19 mouse cellular contexts compared by ENCODE assay signal in genomic region chr13:5757963-5758362, GRCm38 (mm10).
DNase-seq lines count a peak whose midpoint lies in the region; ATAC-seq and TF ChIP-seq lines count a peak whose summit lies in the region.
"Had no signal": no experiment of that assay in that cellular context is flagged by ENCODE, and none has a peak within 500 bp of the region (broad histone marks: within the 10 kb centered on the region; RNA-seq: fewer than 3 reads in every experiment).

No protein-coding gene starts in this region.

- DNase-seq in kidney, adult 8-10 months, result no peak
- DNase-seq in kidney, postnatal 0 days (ENCODE audit: low spot score), result peak; percentile 78
- no peak for DNase-seq in kidney, postnatal 36 days
- DNase-seq: adrenal gland, adult 2 months; adrenal gland, adult 8-10 months; adrenal gland, postnatal 10 days; adrenal gland, postnatal 14 days; adrenal gland, postnatal 25 days; adrenal gland, postnatal 36 days; B cell, adult 2 months; cerebellum, adult 11 months; cerebellum, adult 11-12 months; cerebellum, adult 18-20 months had no signal

- H3K27ac ChIP-seq in kidney, embryonic 14.5 days (ENCODE audit: low read depth, low read length), result no peak overlapping the region
- H3K27ac ChIP-seq in kidney, embryonic 15.5 days, result no peak overlapping the region
- no peak overlapping the region for H3K27ac ChIP-seq in kidney, embryonic 16.5 days (ENCODE audit: low read length)
- H3K27ac ChIP-seq in kidney, postnatal 0 days, result no peak overlapping the region

- 33% methylated on average over 1 of the region's 1 CpGs for WGBS in kidney, embryonic 14.5 days
- WGBS in kidney, embryonic 15.5 days, result 31% methylated on average over 1 of the region's 1 CpGs
- 31% methylated on average over 1 of the region's 1 CpGs for WGBS in kidney, embryonic 16.5 days
- WGBS in kidney, postnatal 0 days, result 19% methylated on average over 1 of the region's 1 CpGs

- no peak overlapping the region for H3K9ac ChIP-seq in kidney, embryonic 14.5 days (ENCODE audit: low read depth, low read length)
- H3K9ac ChIP-seq in kidney, embryonic 15.5 days, result no peak overlapping the region
- no peak overlapping the region for H3K9ac ChIP-seq in kidney, embryonic 16.5 days (replicated peaks; ENCODE audit: low read length)
- no peak overlapping the region for H3K9ac ChIP-seq in kidney, postnatal 0 days (ENCODE audit: low read depth, low read length)

- no peaks in the 10 kb centered on the region for H3K36me3 ChIP-seq in kidney, embryonic 14.5 days (ENCODE audit: control insufficient read depth, insufficient read depth, low read length)
- H3K36me3 ChIP-seq in kidney, embryonic 15.5 days, result no peaks in the 10 kb centered on the region
- no peaks in the 10 kb centered on the region for H3K36me3 ChIP-seq in kidney, embryonic 16.5 days (ENCODE audit: insufficient read depth, low read length)
- H3K36me3 ChIP-seq in kidney, postnatal 0 days (ENCODE audit: insufficient read depth, low read length), result no peaks in the 10 kb centered on the region
- H3K36me3 ChIP-seq: G1E had no signal

- H3K9me3 ChIP-seq in kidney, embryonic 14.5 days (ENCODE audit: control insufficient read depth, low read length), result no peaks in the 10 kb centered on the region
- no peaks in the 10 kb centered on the region for H3K9me3 ChIP-seq in kidney, embryonic 15.5 days (replicated peaks)
- H3K9me3 ChIP-seq in kidney, embryonic 16.5 days (ENCODE audit: low read length), result no peaks in the 10 kb centered on the region
- no peaks in the 10 kb centered on the region for H3K9me3 ChIP-seq in kidney, postnatal 0 days (replicated peaks; ENCODE audit: low read length)
- H3K9me3 ChIP-seq: G1E had no signal

- no peak overlapping the region for H3K4me2 ChIP-seq in kidney, embryonic 14.5 days (replicated peaks; ENCODE audit: low read depth, low read length)
- no peak overlapping the region for H3K4me2 ChIP-seq in kidney, embryonic 15.5 days
- H3K4me2 ChIP-seq in kidney, embryonic 16.5 days (replicated peaks; ENCODE audit: low read depth, low read length), result no peak overlapping the region
- H3K4me2 ChIP-seq in kidney, postnatal 0 days (ENCODE audit: low read length), result no peak overlapping the region

- H3K4me3 ChIP-seq in kidney, embryonic 14.5 days (ENCODE audit: low read length), result no peak overlapping the region
- no peak overlapping the region for H3K4me3 ChIP-seq in kidney, embryonic 15.5 days (replicated peaks)
- no peak overlapping the region for H3K4me3 ChIP-seq in kidney, embryonic 16.5 days (ENCODE audit: low read length)
- no peak overlapping the region for H3K4me3 ChIP-seq in kidney, postnatal 0 days (replicated peaks; ENCODE audit: low read depth, low read length)

- peak; percentile 62; the same call in 1 of the 2 replicates for ATAC-seq in kidney, embryonic 14.5 days (ENCODE audit: low FRiP score, low TSS enrichment)
- peak; percentile 52; the same call in 1 of the 2 replicates for ATAC-seq in kidney, embryonic 15.5 days (replicated peaks; ENCODE audit: low FRiP score)
- no peak for ATAC-seq in kidney, embryonic 16.5 days (ENCODE audit: low FRiP score, low TSS enrichment)
- no peak for ATAC-seq in kidney, postnatal 0 days (replicated peaks; ENCODE audit: low FRiP score, low read depth)
- ATAC-seq: Patski had no signal

- no peaks in the 10 kb centered on the region for H3K4me1 ChIP-seq in kidney, embryonic 14.5 days (ENCODE audit: control insufficient read depth, insufficient read depth, low read length)
- H3K4me1 ChIP-seq in kidney, embryonic 15.5 days, result no peaks in the 10 kb centered on the region
- H3K4me1 ChIP-seq in kidney, embryonic 16.5 days (ENCODE audit: insufficient read depth, low read length), result no peaks in the 10 kb centered on the region
- H3K4me1 ChIP-seq in kidney, postnatal 0 days (replicated peaks; ENCODE audit: insufficient read depth, low read length), result no peaks in the 10 kb centered on the region

- no peak for TF ChIP-seq CTCF in kidney, postnatal 0 days (IDR thresholded peaks at IDR 0.05; ENCODE audit: low read depth)

- H3K27me3 ChIP-seq in kidney, embryonic 14.5 days (ENCODE audit: control insufficient read depth, insufficient read depth, low read length), result no peaks in the 10 kb centered on the region
- H3K27me3 ChIP-seq in kidney, embryonic 15.5 days, result no peaks in the 10 kb centered on the region
- no peaks in the 10 kb centered on the region for H3K27me3 ChIP-seq in kidney, embryonic 16.5 days (ENCODE audit: insufficient read depth, low read length)
- H3K27me3 ChIP-seq in kidney, postnatal 0 days (ENCODE audit: insufficient read depth, low read length), result no peaks in the 10 kb centered on the region
- H3K27me3 ChIP-seq: CH12.LX, Patski had no signal

Comparison
In these comparisons a context has a peak if more than half of its experiments do, and no peak if none do; other contexts are left out.
1. ATAC-seq: peak in kidney, embryonic 14.5 days (single experiment) and kidney, embryonic 15.5 days (single experiment); none in kidney, embryonic 16.5 days (single experiment) and kidney, postnatal 0 days (single experiment).